Mouse (Mus musculus): Measurements from ENCODE around the gene Actg2.

GRCm38 (mm10) chr6:83478217-83478616 is 57.8 kb downstream of the Actg2 start:
- TF ChIP-seq CTCF (IDR thresholded peaks at IDR 0.05; ENCODE audit: extremely low read depth, insufficient read length, insufficient replicate concordance, low read depth, low read length) (no peak), POLR2A (IDR thresholded peaks at IDR 0.05; ENCODE audit: low read depth, low read length) (no peak)
